Mouse (Mus musculus): Measurements from ENCODE around the gene Fam169a. TPM values are rescaled to one million over a fixed set of nuclear protein-coding genes. Genes with fewer than 3 reads are reported as not detected.
"Not testable (repeated sequence)": the region's sequence is repeated elsewhere in the genome, so short reads cannot be mapped to it uniquely, and the experiment has no call there.

The Fam169a gene
- total RNA-seq (2021), result 10 to 100 TPM; 35.2 to 36.9 TPM

- DNase-seq (ENCODE audit: extremely low spot score in 1 of 2, low spot score in 1 of 2), result no peak
These were observed at the start of gene Fam169a for GRCm38 (mm10) chr13:97066649-97067550. Fam169a (plus strand) TSS chr13:97067286.

GRCm38 (mm10) chr13:97017711-97018110, 49.4 kb upstream of the Fam169a start:
- DNase-seq (ENCODE audit: extremely low spot score in 1 of 2, low spot score in 1 of 2), result no peak

- no peak for DNase-seq (ENCODE audit: extremely low spot score in 1 of 2, low spot score in 1 of 2)
These were observed 47.0 kb upstream of the Fam169a start for GRCm38 (mm10) chr13:97020122-97020521.

- DNase-seq (ENCODE audit: extremely low spot score in 1 of 2, low spot score in 1 of 2), result no peak
These were observed 45.2 kb upstream of the Fam169a start for GRCm38 (mm10) chr13:97021906-97022305.

- no peak for DNase-seq (ENCODE audit: extremely low spot score in 1 of 2, low spot score in 1 of 2)
These were observed 37.0 kb upstream of the Fam169a start for GRCm38 (mm10) chr13:97030075-97030474.

GRCm38 (mm10) chr13:97034262-97034661, 32.8 kb upstream of the Fam169a start, which contains the start of gene 1700029F12Rik:
1700029F12Rik (minus strand) TSS chr13:97034362.
- DNase-seq (ENCODE audit: extremely low spot score in 1 of 2, low spot score in 1 of 2), result no peak

- DNase-seq (ENCODE audit: extremely low spot score in 1 of 2, low spot score in 1 of 2), result peak in 1 of 2 experiments; percentile 15
These were observed 15.9 kb upstream of the Fam169a start for GRCm38 (mm10) chr13:97051158-97051557.

GRCm38 (mm10) chr13:97052667-97053066, 14.4 kb upstream of the Fam169a start:
- peak; percentile 71 to 92 for DNase-seq (ENCODE audit: extremely low spot score in 1 of 2, low spot score in 1 of 2)

- DNase-seq (ENCODE audit: extremely low spot score in 1 of 2, low spot score in 1 of 2), result no peak
These were observed 13.2 kb upstream of the Fam169a start for GRCm38 (mm10) chr13:97053844-97054243.

- DNase-seq (ENCODE audit: extremely low spot score in 1 of 2, low spot score in 1 of 2), result no peak
These were observed 9.3 kb upstream of the Fam169a start for GRCm38 (mm10) chr13:97057817-97058216.

- DNase-seq (ENCODE audit: extremely low spot score in 1 of 2, low spot score in 1 of 2), result no peak
These were observed 7.3 kb upstream of the Fam169a start for GRCm38 (mm10) chr13:97059746-97060145.

GRCm38 (mm10) chr13:97060331-97060730, 6.8 kb upstream of the Fam169a start:
- DNase-seq (ENCODE audit: extremely low spot score in 1 of 2, low spot score in 1 of 2), result no peak

- no peak for DNase-seq (ENCODE audit: extremely low spot score in 1 of 2, low spot score in 1 of 2)
These were observed 4.9 kb upstream of the Fam169a start for GRCm38 (mm10) chr13:97062151-97062550.

GRCm38 (mm10) chr13:97063431-97063830, 3.7 kb upstream of the Fam169a start:
- no peak for DNase-seq (ENCODE audit: extremely low spot score in 1 of 2, low spot score in 1 of 2)

GRCm38 (mm10) chr13:97064413-97064812, 2.7 kb upstream of the Fam169a start:
- no peak for DNase-seq (ENCODE audit: extremely low spot score in 1 of 2, low spot score in 1 of 2)

GRCm38 (mm10) chr13:97064844-97065621, 2.1 kb upstream of the Fam169a start:
- not testable (repeated sequence) for DNase-seq (ENCODE audit: extremely low spot score in 1 of 2, low spot score in 1 of 2)

- DNase-seq (ENCODE audit: extremely low spot score in 1 of 2, low spot score in 1 of 2), result no peak
These were observed 605 bp downstream of the Fam169a start for GRCm38 (mm10) chr13:97067691-97068090.

GRCm38 (mm10) chr13:97068151-97068550, 1.1 kb downstream of the Fam169a start:
- DNase-seq (ENCODE audit: extremely low spot score in 1 of 2, low spot score in 1 of 2), result no peak

- DNase-seq (ENCODE audit: extremely low spot score in 1 of 2, low spot score in 1 of 2), result peak; percentile 15 to 41
These were observed 4.0 kb downstream of the Fam169a start for GRCm38 (mm10) chr13:97070931-97071625.

GRCm38 (mm10) chr13:97071626-97072241, 4.6 kb downstream of the Fam169a start:
- peak; percentile 29 to 51 for DNase-seq (ENCODE audit: extremely low spot score in 1 of 2, low spot score in 1 of 2)
